Mouse (Mus musculus) olfactory bulb, adult 2 months (tissue): Measurements from ENCODE around the gene Faf1. TPM values are rescaled to one million over a fixed set of nuclear protein-coding genes. Genes with fewer than 3 reads are reported as not detected.

ENCODE experiments used
- H3K27ac ChIP-seq: fragments of 200-500 bp; 2 replicates; pipeline ENCODE4 v1.5.1; 2012; ENCODE audit warnings: low read depth, low read length; ENCODE audit not compliant: insufficient read depth
- H3K4me1 ChIP-seq: fragments of 200-500 bp; 2 replicates; pipeline ENCODE4 v1.6.1; 2012; ENCODE audit warnings: low read length; ENCODE audit not compliant: control insufficient read depth, insufficient read depth
- H3K4me3 ChIP-seq: fragments of 200-500 bp; 2 replicates; pipeline ENCODE4 v1.5.1; 2012; ENCODE audit warnings: mild to moderate bottlenecking, low read depth, low read length, moderate library complexity; ENCODE audit not compliant: insufficient read depth
- CTCF ChIP-seq: fragments of 200-500 bp; IDR thresholded peaks from 2 replicates; pipeline ENCODE4 v1.5.1; 2012; ENCODE audit warnings: low read depth, mild to moderate bottlenecking, low read length, moderate library complexity; ENCODE audit not compliant: insufficient read depth
- POLR2A ChIP-seq: fragments of 200-500 bp; IDR thresholded peaks from 2 replicates; pipeline ENCODE4 v1.6.1; 2012; ENCODE audit warnings: mild to moderate bottlenecking, low read depth, low read length, moderate library complexity; ENCODE audit not compliant: insufficient read depth
- WGBS: fragments of 180-500 bp; shearing (Covaris S2); methylation state at CpG from one replicate; pipeline ENCODE4 v1.1.7; 2018; 5-methylcytosine and 5-hydroxymethylcytosine counted together
- polyA plus RNA-seq: library from polyadenylated mRNA; stranded (reverse); fragments of >200 nt; gene quantifications from 2 replicates; pipeline ENCODE4 v1.2.4, GENCODE M21; 2012; ENCODE audit warnings: low replicate concordance; ENCODE audit not compliant: missing spikeins, insufficient read depth, insufficient read length

The Faf1 gene
- polyA plus RNA-seq, 1 experiment: not detected

- Histone ChIP-seq H3K27ac (no peak overlapping the region), H3K4me1 (no peaks in the 10 kb centered on the region), H3K4me3 (no peak overlapping the region)
- TF ChIP-seq CTCF (no peak), POLR2A (no peak)
- 96% methylated on average over 2 of the region's 2 CpGs for WGBS
These were observed 115.9 kb downstream of the Faf1 start for GRCm38 (mm10) chr4:109792331-109792730.

GRCm38 (mm10) chr4:109793072-109793471 lies 116.7 kb downstream of the Faf1 start:
- TF ChIP-seq POLR2A (no peak), CTCF (no peak)
- 94% methylated on average over 2 of the region's 2 CpGs for WGBS

GRCm38 (mm10) chr4:109797511-109798182 lies 121.3 kb downstream of the Faf1 start:
- TF ChIP-seq POLR2A (no peak), CTCF (no peak)
- Histone ChIP-seq H3K4me3 (no peak overlapping the region), H3K4me1 (no peaks in the 10 kb centered on the region), H3K27ac (no peak overlapping the region)
- WGBS: 72% methylated on average over 10 of the region's 10 CpGs

More at GRCm38 (mm10) chr4:109793072-109793471, 116.7 kb downstream of the Faf1 start:
- no peak overlapping the region for H3K4me3 ChIP-seq
- no peak overlapping the region for H3K27ac ChIP-seq
- no peaks in the 10 kb centered on the region for H3K4me1 ChIP-seq

GRCm38 (mm10) chr4:109806408-109806807 lies 130.0 kb downstream of the Faf1 start:
- TF ChIP-seq POLR2A (no peak), CTCF (no peak)
- Histone ChIP-seq H3K4me1 (no peaks in the 10 kb centered on the region), H3K27ac (no peak overlapping the region), H3K4me3 (no peak overlapping the region)
- WGBS: 52% methylated on average over 5 of the region's 5 CpGs

GRCm38 (mm10) chr4:109815161-109815560 lies 138.8 kb downstream of the Faf1 start:
- H3K27ac ChIP-seq: no peak overlapping the region
- TF ChIP-seq POLR2A: no peak
- TF ChIP-seq CTCF: no peak
- 77% methylated on average over 1 of the region's 1 CpGs for WGBS

GRCm38 (mm10) chr4:109815592-109815991 lies 139.2 kb downstream of the Faf1 start:
- TF ChIP-seq POLR2A (no peak), CTCF (no peak)

More at GRCm38 (mm10) chr4:109815161-109815560, 138.8 kb downstream of the Faf1 start:
- Histone ChIP-seq H3K4me3 (no peak overlapping the region), H3K4me1 (0 out of 2 replicates have a peak, but pooled peaks cover 2% of the 10 kb centered on the region)

GRCm38 (mm10) chr4:109819455-109819854 lies 143.1 kb downstream of the Faf1 start:
- H3K4me3 ChIP-seq: no peak overlapping the region
- no peak overlapping the region for H3K27ac ChIP-seq
- 0 out of 2 replicates have a peak, but pooled peaks cover 2% of the 10 kb centered on the region for H3K4me1 ChIP-seq
- TF ChIP-seq CTCF (no peak), POLR2A (no peak)

More at GRCm38 (mm10) chr4:109815592-109815991, 139.2 kb downstream of the Faf1 start:
- Histone ChIP-seq H3K27ac (no peak overlapping the region), H3K4me1 (0 out of 2 replicates have a peak, but pooled peaks cover 2% of the 10 kb centered on the region), H3K4me3 (no peak overlapping the region)
- WGBS: 64% methylated on average over 1 of the region's 1 CpGs

- no peak for TF ChIP-seq CTCF
- TF ChIP-seq POLR2A: no peak
- WGBS: 94% methylated on average over 3 of the region's 3 CpGs
- no peaks in the 10 kb centered on the region for H3K4me1 ChIP-seq
These were observed 153.4 kb downstream of the Faf1 start for GRCm38 (mm10) chr4:109829800-109830199.

GRCm38 (mm10) chr4:109857851-109858250 lies 181.5 kb downstream of the Faf1 start:
- Histone ChIP-seq H3K4me3 (no peak overlapping the region), H3K4me1 (no peaks in the 10 kb centered on the region), H3K27ac (no peak overlapping the region)
- 94% methylated on average over 3 of the region's 3 CpGs for WGBS
- TF ChIP-seq POLR2A (no peak), CTCF (no peak)

More at GRCm38 (mm10) chr4:109829800-109830199, 153.4 kb downstream of the Faf1 start:
- Histone ChIP-seq H3K4me3 (no peak overlapping the region), H3K27ac (no peak overlapping the region)
